In genomic region chr3:146233741-146234140, GRCm38 (mm10) we compare ENCODE assay signal across 30 mouse cellular contexts. TPM values are rescaled to one million over a fixed set of nuclear protein-coding genes. Genes with fewer than 3 reads are reported as not detected.
A peak's percentile ranks its signal among the peaks of the same experiment; 100 is the strongest.
DNase-seq lines count a peak whose midpoint lies in the region; ATAC-seq and TF ChIP-seq lines count a peak whose summit lies in the region.
"Had no signal": no experiment of that assay in that cellular context is flagged by ENCODE, and none has a peak within 500 bp of the region (broad histone marks: within the 10 kb centered on the region; RNA-seq: fewer than 3 reads in every experiment).

No protein-coding gene starts in this region.

- H3K4me2 ChIP-seq in heart, embryonic 12.5 days, result no peak overlapping the region
- H3K4me2 ChIP-seq in kidney, embryonic 15.5 days, result no peak overlapping the region
- peak overlapping the region; percentile 80; the same call in 1 of the 2 replicates for H3K4me2 ChIP-seq in CH12.LX (ENCODE audit: insufficient read depth, low read depth, poor library complexity, severe bottlenecking)
- H3K4me2 ChIP-seq: embryonic facial prominence, embryonic 15.5 days; forebrain, embryonic 12.5 days; limb, embryonic 15.5 days had no signal

- WGBS in heart, embryonic 10.5 days, result 64% methylated on average over 4 of the region's 4 CpGs
- 54% methylated on average over 4 of the region's 4 CpGs for WGBS in heart, embryonic 12.5 days
- 59% methylated on average over 4 of the region's 4 CpGs for WGBS in kidney, embryonic 15.5 days

- H3K4me3 ChIP-seq in heart, embryonic 10.5 days, result no peak overlapping the region
- H3K4me3 ChIP-seq in heart, embryonic 12.5 days, result no peak overlapping the region
- H3K4me3 ChIP-seq in kidney, embryonic 15.5 days (replicated peaks), result no peak overlapping the region
- H3K4me3 ChIP-seq in CH12.LX (replicated peaks in 1 of 3; ENCODE audit: low read depth in 2 of 3, low read length in 2 of 3, poor library complexity in 1 of 3), result no peak overlapping the region
- H3K4me3 ChIP-seq: embryonic facial prominence, embryonic 15.5 days; forebrain, embryonic 12.5 days; hindbrain, embryonic 10.5 days; limb, embryonic 10.5 days; limb, embryonic 15.5 days had no signal

- H3K4me1 ChIP-seq in heart, embryonic 10.5 days, result peaks cover 54% of the 10 kb centered on the region
- H3K4me1 ChIP-seq in heart, embryonic 12.5 days (replicated peaks), result peaks cover 74% of the 10 kb centered on the region
- peaks cover 5% of the 10 kb centered on the region for H3K4me1 ChIP-seq in kidney, embryonic 15.5 days
- peaks cover 9 to 23% of the 10 kb centered on the region in 2 experiments for H3K4me1 ChIP-seq in CH12.LX (ENCODE audit: control insufficient read depth in 1 of 2, insufficient read depth in 2 of 2)
- H3K4me1 ChIP-seq: embryonic facial prominence, embryonic 15.5 days had no signal

- TF ChIP-seq CTCF in CH12.LX (conservative IDR thresholded peaks at IDR 0.05 in 1 of 2, IDR thresholded peaks at IDR 0.05 in 1 of 2; ENCODE audit: low read depth in 2 of 2, low read length in 2 of 2), result no peak

- TF ChIP-seq EP300 in CH12.LX (IDR thresholded peaks at IDR 0.05; ENCODE audit: low read length), result no peak

- no peak for TF ChIP-seq POLR2A in CH12.LX (IDR thresholded peaks at IDR 0.05; ENCODE audit: low read depth, low read length)

- dilution Hi-C loops in CH12.LX (cut with MboI; ENCODE audit: extremely low pct_ligation_motif_present, extremely low pct_unique_long_range_greater_than_20kb, low sequenced_read_pairs), result no loop called here

- in situ Hi-C loops in CH12.LX (cut with MboI; ENCODE audit: low pct_ligation_motif_present, low pct_unique_long_range_greater_than_20kb, low sequenced_read_pairs), result no loop called here

- H3K27ac ChIP-seq in heart, embryonic 10.5 days, result 0 out of 2 replicates have a peak overlapping the region, but pooled peaks have one; percentile 9
- H3K27ac ChIP-seq in heart, embryonic 12.5 days (ENCODE audit: poor library complexity, severe bottlenecking), result no peak overlapping the region
- no peak overlapping the region for H3K27ac ChIP-seq in kidney, embryonic 15.5 days
- no peak overlapping the region for H3K27ac ChIP-seq in CH12.LX (ENCODE audit: insufficient read depth, low read depth)
- H3K27ac ChIP-seq: embryonic facial prominence, embryonic 15.5 days; forebrain, embryonic 12.5 days; hindbrain, embryonic 10.5 days; limb, embryonic 10.5 days; limb, embryonic 15.5 days; liver, embryonic 14.5 days; macrophage had no signal

- H3K27me3 ChIP-seq in heart, embryonic 10.5 days (ENCODE audit: insufficient read depth, poor library complexity, severe bottlenecking), result no peaks in the 10 kb centered on the region
- no peaks in the 10 kb centered on the region for H3K27me3 ChIP-seq in heart, embryonic 12.5 days (replicated peaks)
- H3K27me3 ChIP-seq in kidney, embryonic 15.5 days, result peaks cover 10% of the 10 kb centered on the region; the same call in 1 of the 2 replicates
- peaks cover 2% of the 10 kb centered on the region for H3K27me3 ChIP-seq in CH12.LX (replicated peaks)
- H3K27me3 ChIP-seq: embryonic facial prominence, embryonic 15.5 days; limb, embryonic 15.5 days; Patski had no signal

- no peak for DNase-seq in heart, embryonic 10.5 days (ENCODE audit: low spot score)
- peak; percentile 37 for DNase-seq in kidney, postnatal 10 days
- DNase-seq in CH12.LX (ENCODE audit: extremely low read depth), result no peak
- DNase-seq in lung, postnatal 10 days, result peak; percentile 54
- DNase-seq in cerebellum, postnatal 36 days, result no peak
- DNase-seq in adrenal gland, postnatal 10 days, result no peak
- DNase-seq: adrenal gland, postnatal 25 days; cerebellum, adult 11-12 months; cerebellum, adult 9-11 months; forebrain, postnatal 0 days; heart, postnatal 14 days; layer of hippocampus, adult 9-11 months; midbrain, embryonic 14.5 days; thymus, adult 2 months; thymus, postnatal 36 days had no signal

- H3K79me2 ChIP-seq in CH12.LX (replicated peaks; ENCODE audit: control insufficient read depth, extremely low read depth, insufficient read depth, poor library complexity, severe bottlenecking), result no peaks in the 10 kb centered on the region

- TF ChIP-seq RAD21 in CH12.LX (IDR thresholded peaks at IDR 0.05; ENCODE audit: low read depth, low read length), result no peak

- no peak overlapping the region for H3K9ac ChIP-seq in heart, embryonic 12.5 days
- no peak overlapping the region for H3K9ac ChIP-seq in kidney, embryonic 15.5 days
- H3K9ac ChIP-seq in CH12.LX (ENCODE audit: insufficient read depth, low read depth), result no peak overlapping the region
- H3K9ac ChIP-seq: embryonic facial prominence, embryonic 15.5 days; forebrain, embryonic 12.5 days; forebrain, postnatal 0 days; limb, embryonic 15.5 days; liver, embryonic 14.5 days had no signal

- H3K9me3 ChIP-seq in heart, embryonic 10.5 days, result no peaks in the 10 kb centered on the region
- no peaks in the 10 kb centered on the region for H3K9me3 ChIP-seq in heart, embryonic 12.5 days (replicated peaks)
- no peaks in the 10 kb centered on the region for H3K9me3 ChIP-seq in kidney, embryonic 15.5 days (replicated peaks)
- H3K9me3 ChIP-seq in CH12.LX (replicated peaks; ENCODE audit: low read length), result no peaks in the 10 kb centered on the region
- H3K9me3 ChIP-seq: embryonic facial prominence, embryonic 15.5 days; forebrain, embryonic 12.5 days; hindbrain, embryonic 10.5 days; limb, embryonic 10.5 days; limb, embryonic 15.5 days had no signal

- ATAC-seq in heart, embryonic 12.5 days (ENCODE audit: insufficient number of reproducible peaks, low FRiP score), result no peak
- ATAC-seq in kidney, embryonic 15.5 days (replicated peaks; ENCODE audit: low FRiP score), result no peak
- ATAC-seq: forebrain, postnatal 0 days; hindbrain, embryonic 16.5 days; Patski had no signal

- H3K36me3 ChIP-seq in heart, embryonic 10.5 days, result 0 out of 2 replicates have a peak, but pooled peaks cover 6% of the 10 kb centered on the region
- peaks cover 12% of the 10 kb centered on the region; the same call in 1 of the 2 replicates for H3K36me3 ChIP-seq in heart, embryonic 12.5 days
- no peaks in the 10 kb centered on the region for H3K36me3 ChIP-seq in kidney, embryonic 15.5 days
- no peaks in the 10 kb centered on the region for H3K36me3 ChIP-seq in CH12.LX (replicated peaks in 1 of 2; ENCODE audit: control insufficient read depth in 1 of 2, insufficient read depth in 1 of 2, low read length in 1 of 2)
- H3K36me3 ChIP-seq: embryonic facial prominence, embryonic 15.5 days; forebrain, embryonic 12.5 days; hindbrain, embryonic 10.5 days; limb, embryonic 10.5 days; limb, embryonic 15.5 days had no signal

TF ChIP-seq in CH12.LX, 34 proteins besides CTCF, POLR2A, EP300 and RAD21:
- no peak for TF ChIP-seq MXI1 (IDR thresholded peaks at IDR 0.05; ENCODE audit: low read depth, low read length)
- no peak for TF ChIP-seq JUND (conservative IDR thresholded peaks at IDR 0.05; ENCODE audit: low read depth, low read length)
- no peak for TF ChIP-seq NRF1 (IDR thresholded peaks at IDR 0.05; ENCODE audit: low read depth, low read length)
- no peak for TF ChIP-seq E2F4 (IDR thresholded peaks at IDR 0.05; ENCODE audit: insufficient replicate concordance, low read depth, low read length)
- TF ChIP-seq CHD1 (IDR thresholded peaks at IDR 0.05; ENCODE audit: low read depth, low read length), result no peak
- no peak for TF ChIP-seq MAFK (IDR thresholded peaks at IDR 0.05; ENCODE audit: insufficient replicate concordance, low read length)
- no peak for TF ChIP-seq SIN3A (IDR thresholded peaks at IDR 0.05; ENCODE audit: low read length)

RNA-seq across cellular contexts. Expression of gene Lpar3, which starts 13.0 kb away (rescaled TPM):
- 27.0 and 50.0 TPM in 2 replicates for polyA plus RNA-seq in heart, embryonic 10.5 days (2016; fragmentation: Nextera tagmentation; extraction: Ambion mirVana)
- 65.0 and 65.8 TPM in 2 replicates for polyA plus RNA-seq in heart, embryonic 12.5 days (2016; fragmentation: Nextera tagmentation; extraction: Ambion mirVana)
- polyA plus RNA-seq in kidney, embryonic 15.5 days (2015; fragmentation: Nextera tagmentation; extraction: Ambion mirVana), result 1.1 and 1.4 TPM in 2 replicates
- total RNA-seq in CH12.LX (2012; rRNA removed) (not detected in 2 replicates), CH12.LX (2014; rRNA removed) (not detected in 2 replicates)
- not detected in 2 replicates for polyA plus RNA-seq in CH12.LX (2012; ENCODE audit: insufficient read length, low read depth)
- total RNA-seq in adrenal gland, postnatal 10 days (2021), result under 1 TPM; 0.15 to 0.69 TPM
- total RNA-seq: common myeloid progenitor, adult 5-6 weeks; megakaryocyte-erythroid progenitor cell, adult 5-6 weeks; MEL; monocyte, adult 5-6 weeks had no signal
- polyA plus RNA-seq: macrophage had no signal

Comparison
In these comparisons a context has a peak if more than half of its experiments do, and no peak if none do; other contexts are left out.
1. DNase-seq: peak in kidney, postnatal 10 days (single experiment) and lung, postnatal 10 days (single experiment); none in heart, embryonic 10.5 days (single experiment), CH12.LX (single experiment), cerebellum, postnatal 36 days (0 of 2) and adrenal gland, postnatal 10 days (single experiment).
2. RNA of gene Lpar3, which starts 13.0 kb away (polyA plus RNA-seq): 65.0 to 65.8 TPM in heart, embryonic 12.5 days and 27.0 to 50.0 TPM in heart, embryonic 10.5 days; 1.1 to 1.4 TPM in kidney, embryonic 15.5 days and not detected in CH12.LX; every median in the first group is over 10 times any median in the second.